Mouse (Mus musculus): ENCODE results near the gene Frem2. TPM values are rescaled to one million over a fixed set of nuclear protein-coding genes. Genes with fewer than 3 reads are reported as not detected.

The Frem2 gene
- polyA plus RNA-seq, 1 experiment from 2014 or later, result 4.6 TPM

DNA sequence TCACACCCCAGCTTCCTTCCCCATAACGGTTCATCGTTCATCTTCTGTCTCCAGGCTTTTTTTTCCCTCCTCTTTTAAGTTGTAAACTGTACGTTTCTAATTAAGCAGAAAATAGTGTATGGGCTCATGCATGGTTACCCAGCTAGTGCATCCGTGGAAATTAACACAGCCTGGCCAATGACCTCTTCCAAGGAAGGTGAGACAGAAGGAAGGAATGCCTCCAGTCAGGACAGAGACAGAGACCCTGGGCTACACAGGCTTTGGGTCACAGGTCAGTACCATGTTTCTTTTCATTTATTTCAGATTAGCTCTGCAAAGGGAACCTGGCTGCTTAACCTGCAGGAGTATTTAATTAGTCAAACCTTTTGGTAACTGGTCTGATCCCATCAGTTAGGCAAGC, 57.0 kb downstream of the Frem2 start:
- 53% methylated on average over 4 of the region's 4 CpGs for WGBS
- Histone ChIP-seq H3K4me2 (replicated peaks) (no peak overlapping the region), H3K36me3 (no peaks in the 10 kb centered on the region), H3K4me3 (no peak overlapping the region), H3K9me3 (replicated peaks) (0 out of 2 replicates have a peak, but pooled peaks cover 1% of the 10 kb centered on the region), H3K4me1 (peaks cover 4% of the 10 kb centered on the region; the same call in 1 of the 2 replicates), H3K9ac (no peak overlapping the region), H3K27ac (no peak overlapping the region), H3K27me3 (no peaks in the 10 kb centered on the region)
- ATAC-seq (ENCODE audit: low FRiP score), result no peak

- Histone ChIP-seq H3K27ac (no peak overlapping the region), H3K4me2 (replicated peaks) (no peak overlapping the region), H3K4me3 (no peak overlapping the region), H3K9me3 (replicated peaks) (no peaks in the 10 kb centered on the region), H3K27me3 (no peaks in the 10 kb centered on the region), H3K4me1 (peaks cover 4% of the 10 kb centered on the region; the same call in 1 of the 2 replicates), H3K36me3 (no peaks in the 10 kb centered on the region), H3K9ac (no peak overlapping the region)
- WGBS, result 43% methylated on average over 7 of the region's 7 CpGs
- ATAC-seq (ENCODE audit: low FRiP score), result no peak
These were observed 57.8 kb downstream of the Frem2 start for GRCm38 (mm10) chr3:53599315-53599714.

- Histone ChIP-seq H3K9ac (no peak overlapping the region), H3K4me3 (no peak overlapping the region), H3K27ac (no peak overlapping the region), H3K27me3 (no peaks in the 10 kb centered on the region), H3K4me1 (peaks cover 4% of the 10 kb centered on the region; the same call in 1 of the 2 replicates), H3K9me3 (replicated peaks) (no peaks in the 10 kb centered on the region), H3K36me3 (no peaks in the 10 kb centered on the region), H3K4me2 (replicated peaks) (peak overlapping the region; percentile 24; the same call in 1 of the 2 replicates)
- 5% methylated on average over 9 of the region's 9 CpGs for WGBS
- no peak for ATAC-seq (ENCODE audit: low FRiP score)
These were observed 58.9 kb downstream of the Frem2 start for GRCm38 (mm10) chr3:53598153-53598800.

DNA sequence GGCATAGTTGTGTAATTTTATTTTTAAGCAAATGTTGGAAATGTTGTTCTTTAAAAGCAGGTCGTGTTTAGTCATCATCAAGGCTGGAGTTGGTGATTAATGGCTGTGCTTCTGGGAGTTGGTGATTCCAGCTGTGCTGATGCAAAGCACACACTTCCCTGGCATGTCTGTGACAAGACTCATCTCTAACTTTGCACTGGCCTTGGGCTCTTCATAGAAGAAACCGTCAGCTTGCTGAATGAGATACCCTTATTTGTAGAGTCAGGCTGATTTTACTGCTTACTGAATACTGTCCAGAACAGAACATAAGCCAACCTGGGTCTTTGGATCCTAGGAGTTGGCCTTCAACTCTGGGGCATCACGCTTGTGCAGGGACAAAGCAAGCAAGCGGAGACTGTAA, 62.7 kb downstream of the Frem2 start:
- WGBS, result 58% methylated on average over 4 of the region's 4 CpGs
- no peaks in the 10 kb centered on the region for H3K36me3 ChIP-seq
- H3K27me3 ChIP-seq, result 0 out of 2 replicates have a peak, but pooled peaks cover 2% of the 10 kb centered on the region
- no peak overlapping the region for H3K4me2 ChIP-seq (replicated peaks)
- no peaks in the 10 kb centered on the region for H3K9me3 ChIP-seq (replicated peaks)
- H3K9ac ChIP-seq, result no peak overlapping the region
- peaks cover 12% of the 10 kb centered on the region; the same call in 1 of the 2 replicates for H3K4me1 ChIP-seq
- ATAC-seq (ENCODE audit: low FRiP score), result no peak
- H3K4me3 ChIP-seq, result no peak overlapping the region
- no peak overlapping the region for H3K27ac ChIP-seq

DNA sequence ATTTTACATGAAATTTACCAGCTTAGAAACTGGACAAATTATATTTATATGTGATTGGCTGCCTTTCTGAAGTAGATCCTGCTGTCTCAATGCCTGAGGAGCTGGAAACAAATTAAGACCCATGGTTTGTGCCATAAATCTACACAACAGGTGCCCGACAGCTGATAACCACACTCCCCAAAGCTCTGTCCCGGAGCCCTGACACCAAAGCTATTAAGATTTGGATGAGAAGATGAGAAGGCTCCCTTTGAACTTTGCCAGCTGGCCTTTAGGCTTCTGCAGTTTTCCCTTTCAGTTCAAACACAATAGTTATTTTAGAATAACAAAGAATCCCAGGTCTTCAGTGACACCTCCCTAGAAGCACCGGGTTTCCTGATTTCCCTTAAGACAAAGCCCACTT, 63.4 kb downstream of the Frem2 start:
- Histone ChIP-seq H3K9ac (no peak overlapping the region), H3K4me1 (peaks cover 12% of the 10 kb centered on the region; the same call in 1 of the 2 replicates), H3K9me3 (replicated peaks) (no peaks in the 10 kb centered on the region), H3K27ac (no peak overlapping the region), H3K27me3 (0 out of 2 replicates have a peak, but pooled peaks cover 2% of the 10 kb centered on the region), H3K4me2 (replicated peaks) (no peak overlapping the region), H3K4me3 (no peak overlapping the region), H3K36me3 (no peaks in the 10 kb centered on the region)
- no peak for ATAC-seq (ENCODE audit: low FRiP score)
- 10% methylated on average over 3 of the region's 3 CpGs for WGBS

GRCm38 (mm10) chr3:53592036-53592435, 65.1 kb downstream of the Frem2 start:
- H3K9ac ChIP-seq, result no peak overlapping the region
- no peak overlapping the region for H3K4me2 ChIP-seq (replicated peaks)
- no peak overlapping the region for H3K27ac ChIP-seq
- no peak for ATAC-seq (ENCODE audit: low FRiP score)
- no peaks in the 10 kb centered on the region for H3K36me3 ChIP-seq
- H3K4me3 ChIP-seq, result no peak overlapping the region
- WGBS, result 95% methylated on average over 7 of the region's 7 CpGs
- no peaks in the 10 kb centered on the region for H3K9me3 ChIP-seq (replicated peaks)
- H3K4me1 ChIP-seq, result peaks cover 7% of the 10 kb centered on the region; the same call in 1 of the 2 replicates
- 0 out of 2 replicates have a peak, but pooled peaks cover 2% of the 10 kb centered on the region for H3K27me3 ChIP-seq

GRCm38 (mm10) chr3:53590139-53590621, 67.0 kb downstream of the Frem2 start:
- H3K4me3 ChIP-seq, result no peak overlapping the region
- no peaks in the 10 kb centered on the region for H3K9me3 ChIP-seq (replicated peaks)
- ATAC-seq (ENCODE audit: low FRiP score), result peak; percentile 38; the same call in 1 of the 2 replicates
- H3K4me1 ChIP-seq, result peaks cover 7% of the 10 kb centered on the region; the same call in 1 of the 2 replicates
- H3K9ac ChIP-seq, result no peak overlapping the region
- 0 out of 2 replicates have a peak, but pooled peaks cover 2% of the 10 kb centered on the region for H3K27me3 ChIP-seq
- no peaks in the 10 kb centered on the region for H3K36me3 ChIP-seq
- no peak overlapping the region for H3K27ac ChIP-seq
- 9% methylated on average over 2 of the region's 2 CpGs for WGBS
- H3K4me2 ChIP-seq (replicated peaks), result no peak overlapping the region

DNA sequence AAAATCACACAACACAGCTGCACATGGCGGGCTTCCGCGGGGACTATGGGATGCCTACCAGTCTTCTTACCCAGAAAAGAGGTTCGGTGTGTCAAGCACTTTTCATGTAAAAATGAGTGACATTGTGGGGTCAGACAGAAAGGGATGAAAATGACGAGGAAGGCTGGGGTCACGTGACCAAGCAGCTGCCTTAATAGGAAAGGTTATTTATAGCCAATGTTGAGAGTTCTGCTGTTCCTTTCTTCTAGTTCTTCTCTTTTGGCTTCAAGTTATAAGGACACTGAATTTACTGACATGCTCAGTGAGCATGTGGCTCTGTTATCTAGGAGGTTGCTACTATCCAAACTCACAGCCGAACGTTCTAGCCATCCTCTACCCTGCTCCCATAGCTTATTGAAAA, 73.9 kb downstream of the Frem2 start:
- no peaks in the 10 kb centered on the region; the same call in 1 of the 2 replicates for H3K27me3 ChIP-seq
- H3K9me3 ChIP-seq (replicated peaks), result no peaks in the 10 kb centered on the region
- H3K4me3 ChIP-seq, result no peak overlapping the region
- ATAC-seq (ENCODE audit: low FRiP score), result no peak
- no peak overlapping the region for H3K27ac ChIP-seq
- no peak overlapping the region for H3K4me2 ChIP-seq (replicated peaks)
- no peaks in the 10 kb centered on the region for H3K4me1 ChIP-seq
- WGBS, result 87% methylated on average over 8 of the region's 8 CpGs
- H3K36me3 ChIP-seq, result no peaks in the 10 kb centered on the region
- no peak overlapping the region for H3K9ac ChIP-seq

DNA sequence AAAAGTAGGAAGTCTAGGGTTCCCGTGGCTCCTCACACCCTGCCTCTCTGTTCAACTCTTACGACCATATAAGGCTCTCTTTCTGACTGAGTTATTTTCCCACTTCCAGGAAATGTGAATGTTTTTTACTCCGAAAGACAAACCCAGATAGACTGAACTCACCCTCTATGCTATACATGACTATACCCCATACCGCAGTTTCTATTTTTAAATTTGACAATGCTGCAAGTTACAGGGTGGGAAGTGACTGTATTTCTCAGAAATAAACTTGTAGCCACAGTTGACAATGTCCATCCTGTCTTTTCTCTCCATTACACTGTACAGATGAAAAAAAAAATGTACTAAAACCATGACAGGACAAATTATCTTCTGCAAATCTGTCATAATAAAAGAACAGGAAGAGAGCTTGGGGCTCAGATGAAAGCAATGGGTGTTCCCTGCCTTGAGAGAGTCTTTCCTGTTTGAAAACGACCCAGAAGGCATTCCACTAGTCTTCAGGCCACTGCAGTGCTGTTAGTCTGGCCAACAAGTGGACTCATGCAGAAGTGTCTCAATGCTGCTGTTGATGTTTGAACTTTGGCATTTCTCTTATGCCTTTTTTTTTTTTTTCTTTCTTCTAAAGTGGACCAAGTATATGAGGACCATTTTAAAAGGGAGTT, 76.4 kb downstream of the Frem2 start:
- H3K9me3 ChIP-seq (replicated peaks), result no peaks in the 10 kb centered on the region
- no peaks in the 10 kb centered on the region for H3K4me1 ChIP-seq
- H3K27me3 ChIP-seq, result no peaks in the 10 kb centered on the region; the same call in 1 of the 2 replicates
- no peak overlapping the region for H3K9ac ChIP-seq
- H3K27ac ChIP-seq, result no peak overlapping the region
- WGBS, result 79% methylated on average over 5 of the region's 5 CpGs
- no peak for ATAC-seq (ENCODE audit: low FRiP score)
- no peaks in the 10 kb centered on the region for H3K36me3 ChIP-seq
- no peak overlapping the region for H3K4me2 ChIP-seq (replicated peaks)
- no peak overlapping the region for H3K4me3 ChIP-seq

DNA sequence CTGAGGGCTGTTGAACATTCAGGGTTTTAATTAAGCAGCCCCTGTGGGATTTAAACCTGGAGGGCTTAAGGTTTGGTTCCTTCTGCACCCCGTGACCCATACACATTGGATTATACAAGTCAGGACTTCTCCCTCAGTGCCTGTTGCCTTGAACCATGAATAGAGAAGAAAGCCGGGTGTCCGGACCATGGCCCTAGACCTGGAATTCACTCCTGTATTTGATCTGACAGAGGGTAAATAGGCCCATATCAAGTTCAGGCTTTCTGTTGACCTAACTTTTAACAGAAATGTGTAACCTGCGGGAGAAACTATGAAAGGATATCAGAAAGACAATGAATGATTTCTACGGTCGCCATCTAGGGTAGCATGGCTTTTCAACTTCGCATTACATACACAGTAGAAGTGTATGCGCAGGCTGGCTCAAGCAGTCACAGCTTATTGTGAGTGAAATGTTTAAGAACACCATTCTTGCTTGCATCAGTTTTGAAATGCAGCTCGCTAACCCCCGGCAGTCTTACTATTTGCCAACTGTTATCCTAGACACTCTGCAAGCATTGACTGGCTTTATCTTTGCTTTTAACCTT, 77.9 kb downstream of the Frem2 start:
- Histone ChIP-seq H3K27me3 (peaks cover 3% of the 10 kb centered on the region; the same call in 1 of the 2 replicates), H3K9me3 (replicated peaks) (no peaks in the 10 kb centered on the region), H3K36me3 (no peaks in the 10 kb centered on the region), H3K9ac (no peak overlapping the region), H3K27ac (no peak overlapping the region), H3K4me2 (replicated peaks) (no peak overlapping the region), H3K4me3 (no peak overlapping the region), H3K4me1 (no peaks in the 10 kb centered on the region)
- WGBS, result 85% methylated on average over 10 of the region's 10 CpGs
- ATAC-seq (ENCODE audit: low FRiP score), result no peak

DNA sequence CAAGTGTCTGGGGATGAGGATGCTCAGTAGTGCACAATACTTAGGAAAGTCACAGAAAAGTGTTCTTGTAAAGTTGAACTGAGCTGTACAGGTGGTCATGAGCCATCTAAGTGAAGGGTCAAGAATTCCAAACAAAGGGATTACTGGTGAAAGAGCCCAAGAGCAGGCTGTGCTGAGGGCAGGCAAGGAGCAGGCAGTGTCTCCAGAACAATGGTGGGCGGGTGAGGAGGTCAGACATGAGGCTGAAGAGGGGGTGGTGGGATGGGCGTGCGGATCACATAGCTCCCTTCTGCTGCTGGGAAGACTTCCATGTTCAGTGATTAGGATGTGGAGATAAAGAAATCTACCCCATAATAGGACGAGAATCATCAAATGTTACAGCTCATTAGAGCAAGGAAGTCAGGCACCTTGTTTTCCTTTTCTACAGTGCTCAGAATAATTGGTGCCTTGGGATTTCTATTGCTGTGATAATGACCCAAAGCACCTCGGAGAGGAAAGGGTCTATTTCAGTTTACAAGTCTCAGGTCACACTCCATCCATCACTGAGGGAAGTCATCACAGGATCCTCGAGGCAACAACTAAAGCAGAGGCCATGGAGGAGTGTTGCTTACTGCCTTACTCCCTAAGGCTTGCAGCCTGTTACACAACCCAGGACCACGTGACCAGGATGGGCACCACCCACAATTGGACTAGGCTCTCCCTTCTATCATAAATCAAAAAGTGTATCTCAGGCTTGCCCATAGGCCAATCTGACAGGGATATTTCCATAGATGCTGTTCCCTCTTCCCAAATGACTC, 80.6 kb downstream of the Frem2 start:
- no peaks in the 10 kb centered on the region for H3K9me3 ChIP-seq (replicated peaks)
- no peak overlapping the region for H3K9ac ChIP-seq
- peaks cover 3% of the 10 kb centered on the region; the same call in 1 of the 2 replicates for H3K27me3 ChIP-seq
- 33% methylated on average over 7 of the region's 7 CpGs for WGBS
- no peak overlapping the region for H3K27ac ChIP-seq
- ATAC-seq (ENCODE audit: low FRiP score), result 0 out of 2 replicates have a peak, but pooled peaks have one; percentile 35
- no peak overlapping the region for H3K4me3 ChIP-seq
- H3K4me1 ChIP-seq, result no peaks in the 10 kb centered on the region
- H3K4me2 ChIP-seq (replicated peaks), result no peak overlapping the region
- H3K36me3 ChIP-seq, result no peaks in the 10 kb centered on the region

Data from hindbrain, embryonic 12.5 days (tissue).